Mouse (Mus musculus): ENCODE measurements at regions not wholly inside any gene's neighbourhood (a gene's known extent, or its start where the extent isn't known, plus 50 kb on each side); places are given as distances from the start of the nearest gene placed in this dataset.

DNA sequence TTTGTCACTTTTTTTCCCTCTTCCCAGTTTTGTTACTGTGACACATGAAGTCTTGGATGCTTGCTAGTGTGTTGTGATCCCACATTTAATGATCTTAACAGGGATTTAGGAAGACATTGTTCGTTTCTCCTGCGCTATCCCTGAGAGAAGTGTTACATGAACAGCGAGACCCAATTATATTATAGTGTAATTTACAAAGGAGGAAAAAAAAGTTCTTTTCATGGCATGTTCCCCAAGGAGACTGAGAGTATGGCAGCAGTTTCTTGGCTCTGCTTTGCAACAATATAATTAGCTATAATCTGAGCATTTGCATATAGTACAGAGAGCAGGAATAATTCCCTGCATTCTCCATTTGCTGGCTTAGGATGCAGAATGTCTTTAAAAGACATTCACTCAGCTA lies 168.6 kb downstream of the Insc start:
- ATAC-seq (ENCODE audit: low FRiP score), result no peak
- no peaks in the 10 kb centered on the region for H3K36me3 ChIP-seq
- 74% methylated on average over 3 of the region's 3 CpGs for WGBS
- no peaks in the 10 kb centered on the region for H3K27me3 ChIP-seq
- no peak overlapping the region for H3K4me3 ChIP-seq
- no peaks in the 10 kb centered on the region for H3K4me1 ChIP-seq (replicated peaks)
- H3K27ac ChIP-seq, result no peak overlapping the region
- H3K9ac ChIP-seq, result no peak overlapping the region
- no peak overlapping the region for H3K4me2 ChIP-seq
- 0 out of 2 replicates have a peak, but pooled peaks cover 6% of the 10 kb centered on the region for H3K9me3 ChIP-seq

DNA sequence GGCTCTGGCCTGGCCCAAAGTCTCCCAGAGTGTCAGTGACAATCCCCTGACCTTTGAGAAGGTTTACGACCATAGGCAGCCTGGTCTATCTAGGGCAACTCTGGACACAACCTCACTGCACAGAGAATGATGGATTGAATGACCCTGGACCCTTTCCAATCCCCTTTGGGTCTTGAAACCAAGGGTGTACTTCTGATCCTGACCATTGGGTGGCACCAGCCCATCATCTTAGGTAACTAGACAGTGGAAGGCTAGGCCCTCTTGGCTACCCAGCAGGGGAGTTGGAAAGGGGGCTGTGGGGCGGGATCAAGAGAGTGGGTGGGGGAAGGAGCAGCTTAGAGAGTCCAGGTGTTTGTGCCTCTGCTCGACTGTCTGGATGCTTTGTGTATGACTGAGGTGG lies 178.7 kb downstream of the Insc start:
- H3K4me2 ChIP-seq, result no peak overlapping the region
- ATAC-seq (ENCODE audit: low FRiP score), result peak; percentile 66; the same call in 1 of the 2 replicates
- 8% methylated on average over 3 of the region's 3 CpGs for WGBS

DNA sequence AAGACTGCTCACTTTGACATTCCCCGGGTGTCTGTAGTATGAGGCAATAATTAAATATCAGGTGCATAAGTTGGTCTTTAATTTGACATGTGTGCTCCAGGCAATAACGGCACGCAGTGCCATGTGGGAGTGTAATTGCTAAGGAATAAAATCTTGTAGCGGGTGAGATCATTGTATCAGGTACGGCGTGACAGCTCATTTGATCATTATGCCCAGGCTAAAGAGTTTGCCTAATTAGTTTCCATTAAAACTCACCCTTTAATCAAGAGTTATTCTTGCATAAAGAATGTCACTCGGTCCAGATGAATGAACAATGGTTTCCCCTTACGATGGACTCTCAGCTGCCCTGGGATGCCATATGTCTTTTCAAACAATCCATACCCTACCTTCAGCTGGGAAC lies 190.4 kb downstream of the Insc start:
- WGBS, result 48% methylated on average over 8 of the region's 8 CpGs
- ATAC-seq (ENCODE audit: low FRiP score), result no peak
- Histone ChIP-seq H3K27me3 (no peaks in the 10 kb centered on the region), H3K4me2 (no peak overlapping the region), H3K9ac (no peak overlapping the region), H3K36me3 (no peaks in the 10 kb centered on the region), H3K27ac (no peak overlapping the region), H3K4me3 (no peak overlapping the region), H3K4me1 (replicated peaks) (peaks cover 8% of the 10 kb centered on the region), H3K9me3 (no peaks in the 10 kb centered on the region)

More for the DNA sequence above, 178.7 kb downstream of the Insc start:
- no peak overlapping the region for H3K27ac ChIP-seq
- 0 out of 2 replicates have a peak, but pooled peaks cover 4% of the 10 kb centered on the region for H3K4me1 ChIP-seq (replicated peaks)
- no peaks in the 10 kb centered on the region for H3K9me3 ChIP-seq
- peaks cover 12% of the 10 kb centered on the region for H3K27me3 ChIP-seq
- no peak overlapping the region for H3K4me3 ChIP-seq
- H3K9ac ChIP-seq, result no peak overlapping the region
- H3K36me3 ChIP-seq, result no peaks in the 10 kb centered on the region

DNA sequence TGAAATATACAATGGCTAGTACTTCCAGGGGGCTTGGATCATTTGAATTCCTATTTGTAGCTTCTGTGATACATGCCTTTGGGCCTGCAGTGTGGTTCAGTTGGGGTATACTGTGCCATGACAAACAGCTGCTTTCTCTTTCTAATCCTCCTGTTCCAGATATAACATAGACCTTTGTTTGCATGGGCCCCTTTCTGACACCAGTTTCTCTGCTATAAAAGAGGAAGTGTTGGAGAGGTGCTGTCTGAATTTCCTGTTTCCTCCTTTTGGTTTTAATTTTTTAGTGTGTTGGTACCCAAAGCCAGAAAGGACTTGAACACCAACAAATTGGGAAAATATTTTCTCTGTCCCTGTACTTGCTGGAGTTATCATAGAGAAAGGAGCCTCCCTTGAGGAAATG lies 207.3 kb downstream of the Insc start:
- H3K27ac ChIP-seq, result no peak overlapping the region
- ATAC-seq (ENCODE audit: low FRiP score), result no peak
- no peaks in the 10 kb centered on the region for H3K4me1 ChIP-seq (replicated peaks)
- 0 out of 2 replicates have a peak, but pooled peaks cover 6% of the 10 kb centered on the region for H3K27me3 ChIP-seq
- no peak overlapping the region for H3K9ac ChIP-seq
- no peaks in the 10 kb centered on the region for H3K9me3 ChIP-seq
- H3K36me3 ChIP-seq, result no peaks in the 10 kb centered on the region
- no peak overlapping the region for H3K4me3 ChIP-seq
- no peak overlapping the region for H3K4me2 ChIP-seq

- no peak for ATAC-seq (ENCODE audit: low FRiP score)
- Histone ChIP-seq H3K27ac (no peak overlapping the region), H3K27me3 (no peaks in the 10 kb centered on the region), H3K36me3 (no peaks in the 10 kb centered on the region), H3K4me2 (no peak overlapping the region), H3K9ac (no peak overlapping the region), H3K9me3 (no peaks in the 10 kb centered on the region), H3K4me1 (replicated peaks) (no peaks in the 10 kb centered on the region), H3K4me3 (no peak overlapping the region)
- 58% methylated on average over 5 of the region's 5 CpGs for WGBS
Observed at GRCm38 (mm10) chr7:114963206-114963605, 219.7 kb downstream of the Insc start.

GRCm38 (mm10) chr7:114965923-114966322 lies 222.4 kb downstream of the Insc start:
- no peak overlapping the region for H3K9ac ChIP-seq
- H3K36me3 ChIP-seq, result no peaks in the 10 kb centered on the region
- no peaks in the 10 kb centered on the region for H3K27me3 ChIP-seq
- H3K9me3 ChIP-seq, result no peaks in the 10 kb centered on the region
- no peak for ATAC-seq (ENCODE audit: low FRiP score)
- no peaks in the 10 kb centered on the region for H3K4me1 ChIP-seq (replicated peaks)
- H3K27ac ChIP-seq, result no peak overlapping the region
- WGBS, result 26% methylated on average over 2 of the region's 2 CpGs
- H3K4me3 ChIP-seq, result no peak overlapping the region
- H3K4me2 ChIP-seq, result no peak overlapping the region

DNA sequence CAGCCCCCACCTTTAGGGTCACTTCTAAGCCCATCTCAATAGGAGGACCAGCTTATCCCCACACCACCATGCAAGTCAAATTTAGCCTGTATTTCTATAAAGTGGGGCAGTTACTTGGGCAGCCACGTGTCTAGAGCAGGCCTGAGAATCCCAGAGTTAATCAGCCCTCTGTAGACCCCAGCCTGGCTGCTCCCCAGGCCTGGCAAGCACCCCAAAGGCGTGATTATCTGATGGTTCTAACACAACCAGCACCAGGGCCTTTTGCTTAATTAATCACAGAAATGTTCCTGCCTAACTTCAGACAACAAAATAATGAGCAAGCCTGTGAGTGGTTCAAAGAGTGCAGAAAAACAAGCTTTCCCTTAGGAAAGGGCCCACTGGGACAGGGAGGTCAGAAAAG lies 243.0 kb downstream of the Insc start:
- ATAC-seq (ENCODE audit: low FRiP score), result no peak
- no peak overlapping the region for H3K27ac ChIP-seq
- H3K4me1 ChIP-seq (replicated peaks), result no peaks in the 10 kb centered on the region
- WGBS, result 56% methylated on average over 2 of the region's 2 CpGs
- no peak overlapping the region for H3K4me2 ChIP-seq
- no peak overlapping the region for H3K4me3 ChIP-seq
- no peaks in the 10 kb centered on the region for H3K27me3 ChIP-seq
- H3K9me3 ChIP-seq, result no peaks in the 10 kb centered on the region
- H3K36me3 ChIP-seq, result no peaks in the 10 kb centered on the region
- H3K9ac ChIP-seq, result no peak overlapping the region

DNA sequence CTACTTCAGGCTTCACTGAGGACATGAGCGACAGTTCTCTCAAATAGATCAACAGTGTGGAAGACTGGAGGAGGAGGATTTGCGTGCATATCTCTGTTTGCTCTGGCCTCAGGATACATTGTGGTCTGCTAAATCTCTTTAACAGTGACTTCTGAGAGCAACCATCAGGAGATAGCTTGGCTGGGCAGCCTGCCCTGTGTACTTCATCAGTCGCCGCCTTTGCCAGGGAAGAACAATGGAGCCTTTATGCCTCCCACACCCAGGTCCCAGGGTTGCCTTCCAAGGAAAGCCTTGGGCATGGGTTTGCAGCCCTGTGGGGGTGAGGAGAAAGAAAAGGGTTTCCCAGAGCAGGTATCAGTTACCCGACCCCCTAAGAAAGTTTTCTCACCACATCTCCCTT lies 247.8 kb downstream of the Insc start:
- ATAC-seq (ENCODE audit: low FRiP score), result no peak
- Histone ChIP-seq H3K27me3 (no peaks in the 10 kb centered on the region), H3K9me3 (no peaks in the 10 kb centered on the region), H3K9ac (no peak overlapping the region), H3K4me2 (no peak overlapping the region), H3K4me3 (no peak overlapping the region), H3K4me1 (replicated peaks) (no peaks in the 10 kb centered on the region), H3K36me3 (no peaks in the 10 kb centered on the region), H3K27ac (no peak overlapping the region)
- 68% methylated on average over 5 of the region's 5 CpGs for WGBS

GRCm38 (mm10) chr7:114992440-114992839 lies 248.9 kb downstream of the Insc start:
- no peak overlapping the region for H3K27ac ChIP-seq
- H3K36me3 ChIP-seq, result no peaks in the 10 kb centered on the region
- H3K9ac ChIP-seq, result no peak overlapping the region
- no peaks in the 10 kb centered on the region for H3K9me3 ChIP-seq
- H3K4me3 ChIP-seq, result no peak overlapping the region
- no peaks in the 10 kb centered on the region for H3K27me3 ChIP-seq
- no peaks in the 10 kb centered on the region for H3K4me1 ChIP-seq (replicated peaks)
- H3K4me2 ChIP-seq, result no peak overlapping the region
- WGBS, result 94% methylated on average over 3 of the region's 3 CpGs
- no peak for ATAC-seq (ENCODE audit: low FRiP score)

DNA sequence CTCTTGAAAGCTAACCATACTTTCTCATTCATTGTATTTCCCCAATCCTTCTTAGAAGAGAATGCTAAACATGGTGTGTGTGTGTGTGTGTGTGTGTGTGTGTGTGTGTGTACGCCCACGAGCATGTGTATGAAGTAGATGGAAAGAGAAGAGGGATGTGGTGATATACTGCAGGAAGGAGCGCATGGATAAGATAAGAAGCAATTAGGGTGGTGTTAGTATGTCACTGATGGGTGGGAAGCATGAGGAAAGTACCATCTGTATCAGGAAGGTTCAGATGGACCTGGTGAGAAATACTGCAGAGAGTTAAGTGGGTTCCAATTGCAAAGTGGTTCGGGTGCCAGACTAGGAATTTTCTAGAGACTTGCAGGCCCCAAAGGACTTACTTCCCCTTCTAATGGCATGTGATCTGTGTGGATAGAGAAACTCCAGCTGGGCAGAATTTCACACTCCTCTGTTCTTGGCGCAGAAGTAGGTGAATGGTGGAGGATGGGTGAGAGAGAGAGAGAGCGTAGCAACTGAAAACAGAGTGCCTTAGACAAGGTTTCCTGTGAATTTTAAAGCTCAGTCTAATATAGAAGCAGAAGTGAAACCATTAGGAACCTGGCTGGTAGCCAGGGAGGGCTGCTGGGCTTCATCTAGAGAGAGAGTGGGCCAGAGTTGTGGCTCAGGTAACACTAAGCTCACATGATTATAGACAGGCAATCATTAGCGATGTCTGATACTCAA lies 257.5 kb downstream of the Insc start:
- no peaks in the 10 kb centered on the region for H3K4me1 ChIP-seq (replicated peaks)
- no peak for ATAC-seq (ENCODE audit: low FRiP score)
- no peak overlapping the region for H3K9ac ChIP-seq
- no peak overlapping the region for H3K27ac ChIP-seq
- H3K9me3 ChIP-seq, result no peaks in the 10 kb centered on the region
- H3K27me3 ChIP-seq, result no peaks in the 10 kb centered on the region
- no peak overlapping the region for H3K4me2 ChIP-seq
- 91% methylated on average over 7 of the region's 7 CpGs for WGBS
- no peaks in the 10 kb centered on the region for H3K36me3 ChIP-seq
- H3K4me3 ChIP-seq, result no peak overlapping the region

GRCm38 (mm10) chr7:115014253-115014998 lies 270.9 kb downstream of the Insc start:
- Histone ChIP-seq H3K4me2 (no peak overlapping the region), H3K36me3 (no peaks in the 10 kb centered on the region), H3K4me3 (no peak overlapping the region), H3K9ac (no peak overlapping the region), H3K9me3 (no peaks in the 10 kb centered on the region), H3K4me1 (replicated peaks) (no peaks in the 10 kb centered on the region), H3K27me3 (no peaks in the 10 kb centered on the region), H3K27ac (no peak overlapping the region)
- 85% methylated on average over 11 of the region's 11 CpGs for WGBS
- no peak for ATAC-seq (ENCODE audit: low FRiP score)

DNA sequence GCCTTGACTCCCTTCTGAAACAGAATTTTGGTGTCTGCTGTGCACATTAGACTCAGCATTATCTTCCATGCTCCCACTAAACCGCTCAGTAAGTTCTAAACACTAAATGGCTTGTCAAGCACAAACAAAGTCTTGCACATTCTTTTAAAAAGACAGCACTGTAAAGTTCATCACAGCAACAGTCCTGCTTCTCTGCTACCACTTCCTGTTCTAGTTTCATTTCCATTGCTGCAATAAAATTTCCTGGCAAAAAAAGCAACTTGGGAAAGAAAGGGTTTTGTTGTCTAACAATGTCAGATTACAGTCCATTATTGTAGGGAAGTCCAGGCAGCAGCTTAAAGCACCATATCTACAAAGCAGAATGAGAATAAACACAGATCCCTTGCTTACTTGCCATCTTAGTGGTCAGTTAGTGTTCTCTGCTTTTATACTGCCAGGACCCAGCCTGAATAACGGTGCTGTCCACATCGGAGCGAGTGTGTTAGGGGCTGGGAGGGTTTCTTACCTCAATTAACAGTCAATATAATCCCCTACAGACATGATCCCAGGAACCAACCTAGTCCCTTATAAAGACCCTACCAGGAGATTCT lies 276.0 kb downstream of the Insc start:
- ATAC-seq (ENCODE audit: low FRiP score), result no peak
- no peaks in the 10 kb centered on the region for H3K9me3 ChIP-seq
- no peaks in the 10 kb centered on the region for H3K36me3 ChIP-seq
- no peak overlapping the region for H3K27ac ChIP-seq
- H3K4me1 ChIP-seq (replicated peaks), result no peaks in the 10 kb centered on the region
- H3K9ac ChIP-seq, result no peak overlapping the region
- H3K4me3 ChIP-seq, result no peak overlapping the region
- 89% methylated on average over 4 of the region's 4 CpGs for WGBS
- H3K4me2 ChIP-seq, result no peak overlapping the region
- H3K27me3 ChIP-seq, result no peaks in the 10 kb centered on the region
